Mouse (Mus musculus): ENCODE data around the gene Polm. TPM values are rescaled to one million over a fixed set of nuclear protein-coding genes. Genes with fewer than 3 reads are reported as not detected.

The Polm gene
- polyA plus RNA-seq, 1 experiment from 2014 or later = 2.1 TPM

DNA sequence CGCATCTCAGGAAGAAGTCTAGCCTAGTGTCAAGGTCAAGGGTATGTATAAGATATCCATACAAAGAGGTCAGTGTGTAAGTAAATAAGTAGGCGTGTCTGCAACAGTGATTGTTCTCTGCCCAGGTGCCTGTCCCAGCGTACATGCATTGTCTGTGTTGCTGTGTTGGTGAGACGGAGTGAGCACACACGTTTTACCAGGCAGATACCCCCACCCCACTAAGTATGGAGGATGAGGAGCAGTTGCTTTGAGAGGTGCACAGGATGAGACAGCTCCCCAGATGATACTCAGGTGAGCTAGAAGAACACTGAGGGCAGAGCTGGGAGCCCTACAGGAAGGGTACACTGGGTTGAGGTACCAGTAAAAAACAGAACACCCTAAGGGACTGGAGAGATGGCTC, 33.6 kb downstream of the Polm start:
- peaks cover 13% of the 10 kb centered on the region for H3K4me1 ChIP-seq (ENCODE audit: insufficient read depth)
- ATAC-seq (no peak), DNase-seq (no peak)
- 68% methylated on average over 5 of the region's 5 CpGs for WGBS (ENCODE audit: insufficient replicate concordance)
- no peak overlapping the region for H3K4me2 ChIP-seq (ENCODE audit: low read depth, low read length)
- no peak overlapping the region for H3K4me3 ChIP-seq (ENCODE audit: low read depth, low read length)
- no peaks in the 10 kb centered on the region for H3K9me3 ChIP-seq (ENCODE audit: low read length)
- H3K27me3 ChIP-seq (ENCODE audit: insufficient read depth, low read length) = no peaks in the 10 kb centered on the region
- no peak overlapping the region for H3K27ac ChIP-seq (ENCODE audit: low read depth)
- TF ChIP-seq EP300 (IDR thresholded peaks at IDR 0.05; ENCODE audit: low read depth) (no peak), CTCF (IDR thresholded peaks at IDR 0.05; ENCODE audit: low read depth) (no peak)
- H3K9ac ChIP-seq (replicated peaks) = no peak overlapping the region
- peaks cover 20% of the 10 kb centered on the region for H3K36me3 ChIP-seq (replicated peaks; ENCODE audit: insufficient read depth, low read length)

- no peak within 1 kb of the TSS for H3K9ac ChIP-seq (replicated peaks)
- ATAC-seq (no peak), DNase-seq (no peak)
- H3K4me2 ChIP-seq (ENCODE audit: low read depth, low read length) = no peak within 1 kb of the TSS
- 47% methylated on average over 8 of the region's 8 CpGs for WGBS (ENCODE audit: insufficient replicate concordance)
- H3K27ac ChIP-seq (ENCODE audit: low read depth) = no peak within 1 kb of the TSS
- H3K36me3 ChIP-seq (replicated peaks; ENCODE audit: insufficient read depth, low read length) = peaks cover 25% of the 10 kb centered on the region
- no peaks in the 10 kb centered on the region for H3K27me3 ChIP-seq (ENCODE audit: insufficient read depth, low read length)
- TF ChIP-seq CTCF (IDR thresholded peaks at IDR 0.05; ENCODE audit: low read depth) (no peak), EP300 (IDR thresholded peaks at IDR 0.05; ENCODE audit: low read depth) (no peak)
- no peaks in the 10 kb centered on the region for H3K9me3 ChIP-seq (ENCODE audit: low read length)
- H3K4me3 ChIP-seq (ENCODE audit: low read depth, low read length) = no peak within 1 kb of the TSS
- peaks cover 13% of the 10 kb centered on the region for H3K4me1 ChIP-seq (ENCODE audit: insufficient read depth)
Observed at GRCm38 (mm10) chr11:5803551-5803981, 34.2 kb downstream of the Polm start, which contains the start of gene Pgam2. Gene Pgam2, minus strand, starts transcription at chr11:5803733.

GRCm38 (mm10) chr11:5802457-5803217, 35.2 kb downstream of the Polm start:
- H3K4me2 ChIP-seq (ENCODE audit: low read depth, low read length) = no peak overlapping the region
- no peaks in the 10 kb centered on the region for H3K9me3 ChIP-seq (ENCODE audit: low read length)
- H3K4me3 ChIP-seq (ENCODE audit: low read depth, low read length) = no peak overlapping the region
- H3K9ac ChIP-seq (replicated peaks) = no peak overlapping the region
- no peak overlapping the region for H3K27ac ChIP-seq (ENCODE audit: low read depth)
- H3K4me1 ChIP-seq (ENCODE audit: insufficient read depth) = peaks cover 13% of the 10 kb centered on the region
- no peaks in the 10 kb centered on the region for H3K27me3 ChIP-seq (ENCODE audit: insufficient read depth, low read length)
- ATAC-seq = no peak
- H3K36me3 ChIP-seq (replicated peaks; ENCODE audit: insufficient read depth, low read length) = peaks cover 33% of the 10 kb centered on the region
- WGBS (ENCODE audit: insufficient replicate concordance) = 58% methylated on average over 8 of the region's 8 CpGs
- TF ChIP-seq EP300 (IDR thresholded peaks at IDR 0.05; ENCODE audit: low read depth) (no peak), CTCF (IDR thresholded peaks at IDR 0.05; ENCODE audit: low read depth) (no peak)
- no peak for DNase-seq

DNA sequence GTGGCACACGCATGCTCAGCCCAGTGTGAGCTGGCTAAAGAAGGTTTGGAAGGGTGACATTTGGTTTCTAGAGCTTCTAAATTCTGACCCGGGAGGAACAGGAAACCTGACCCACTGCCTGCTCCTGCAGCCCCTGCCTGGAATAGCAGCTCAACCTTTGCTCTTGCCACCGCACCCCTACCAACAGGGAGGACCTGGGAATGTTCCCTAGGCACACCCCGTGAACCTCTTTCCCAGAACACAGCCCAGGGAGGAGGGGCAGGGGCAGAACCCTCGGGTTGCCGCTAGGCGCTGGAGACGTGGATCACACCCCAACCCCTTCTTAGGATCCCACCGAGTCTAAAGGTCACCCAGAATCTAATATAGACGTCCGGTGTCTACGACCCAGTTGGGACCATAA, 35.8 kb downstream of the Polm start:
- no peak overlapping the region for H3K27ac ChIP-seq (ENCODE audit: low read depth)

DNA sequence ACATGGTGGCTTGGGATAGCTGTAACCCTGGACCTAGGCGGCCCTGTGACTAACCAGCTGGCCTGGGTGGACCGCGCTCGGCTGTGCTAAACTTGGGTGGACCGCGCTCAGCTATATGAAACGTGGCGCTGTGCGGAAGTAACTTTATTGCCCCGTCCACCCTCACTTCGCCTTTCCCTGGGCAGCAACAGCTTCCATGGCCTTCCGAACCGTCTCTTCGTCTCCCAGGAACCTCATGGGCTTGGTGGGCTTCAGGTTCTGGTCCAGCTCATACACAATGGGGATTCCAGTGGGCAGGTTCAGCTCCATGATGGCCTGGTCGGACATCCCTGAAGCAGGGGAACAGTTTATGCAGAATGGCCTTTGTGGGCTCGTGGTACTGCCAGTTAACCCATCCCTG, 36.3 kb downstream of the Polm start:
- no peak overlapping the region for H3K27ac ChIP-seq (ENCODE audit: low read depth)
- H3K4me1 ChIP-seq (ENCODE audit: insufficient read depth) = peaks cover 13% of the 10 kb centered on the region
- TF ChIP-seq EP300 (IDR thresholded peaks at IDR 0.05; ENCODE audit: low read depth) (no peak), CTCF (IDR thresholded peaks at IDR 0.05; ENCODE audit: low read depth) (no peak)
- H3K36me3 ChIP-seq (replicated peaks; ENCODE audit: insufficient read depth, low read length) = peaks cover 44% of the 10 kb centered on the region
- DNase-seq = no peak
- no peak overlapping the region for H3K4me2 ChIP-seq (ENCODE audit: low read depth, low read length)
- no peak overlapping the region for H3K4me3 ChIP-seq (ENCODE audit: low read depth, low read length)
- ATAC-seq = no peak
- no peaks in the 10 kb centered on the region for H3K27me3 ChIP-seq (ENCODE audit: insufficient read depth, low read length)
- 91% methylated on average over 16 of the region's 16 CpGs for WGBS (ENCODE audit: insufficient replicate concordance)
- H3K9me3 ChIP-seq (ENCODE audit: low read length) = no peaks in the 10 kb centered on the region
- H3K9ac ChIP-seq (replicated peaks) = no peak overlapping the region

More for the DNA sequence above, 35.8 kb downstream of the Polm start:
- Histone ChIP-seq H3K36me3 (replicated peaks; ENCODE audit: insufficient read depth, low read length) (peaks cover 39% of the 10 kb centered on the region), H3K4me3 (ENCODE audit: low read depth, low read length) (no peak overlapping the region), H3K9ac (replicated peaks) (no peak overlapping the region), H3K4me1 (ENCODE audit: insufficient read depth) (peaks cover 13% of the 10 kb centered on the region), H3K4me2 (ENCODE audit: low read depth, low read length) (no peak overlapping the region), H3K27me3 (ENCODE audit: insufficient read depth, low read length) (no peaks in the 10 kb centered on the region), H3K9me3 (ENCODE audit: low read length) (no peaks in the 10 kb centered on the region)
- no peak for ATAC-seq
- WGBS (ENCODE audit: insufficient replicate concordance) = 51% methylated on average over 12 of the region's 12 CpGs
- no peak for TF ChIP-seq CTCF (IDR thresholded peaks at IDR 0.05; ENCODE audit: low read depth)
- no peak for TF ChIP-seq EP300 (IDR thresholded peaks at IDR 0.05; ENCODE audit: low read depth)
- no peak for DNase-seq

- no peak for ATAC-seq
- H3K36me3 ChIP-seq (replicated peaks; ENCODE audit: insufficient read depth, low read length) = peaks cover 59% of the 10 kb centered on the region
Observed at GRCm38 (mm10) chr11:5799621-5800490, 38.0 kb downstream of the Polm start.

More at GRCm38 (mm10) chr11:5799621-5800490, 38.0 kb downstream of the Polm start:
- H3K4me2 ChIP-seq (ENCODE audit: low read depth, low read length) = no peak overlapping the region
- no peak for DNase-seq
- 81% methylated on average over 17 of the region's 17 CpGs for WGBS (ENCODE audit: insufficient replicate concordance)
- H3K27me3 ChIP-seq (ENCODE audit: insufficient read depth, low read length) = no peaks in the 10 kb centered on the region
- H3K27ac ChIP-seq (ENCODE audit: low read depth) = no peak overlapping the region
- TF ChIP-seq EP300 (IDR thresholded peaks at IDR 0.05; ENCODE audit: low read depth) (no peak), CTCF (IDR thresholded peaks at IDR 0.05; ENCODE audit: low read depth) (no peak)
- H3K9ac ChIP-seq (replicated peaks) = no peak overlapping the region
- H3K4me1 ChIP-seq (ENCODE audit: insufficient read depth) = peaks cover 13% of the 10 kb centered on the region
- no peak overlapping the region for H3K4me3 ChIP-seq (ENCODE audit: low read depth, low read length)
- no peaks in the 10 kb centered on the region for H3K9me3 ChIP-seq (ENCODE audit: low read length)
